Mouse (Mus musculus) cerebellum, postnatal 36 days (tissue): ENCODE data around the gene Fto.

Source experiments
- DNase-seq, 2 experiments: peaks; one replicate each; pipeline ENCODE4 v3.0.0; 2021 to 2022; ENCODE audit warnings: mixed read lengths in 2 of 2

Gene Fto

GRCm38 (mm10) chr8:91460965-91461364, 147.6 kb downstream of the Fto start:
- DNase-seq, result no peak

GRCm38 (mm10) chr8:91463757-91464156, 150.4 kb downstream of the Fto start:
- DNase-seq, result no peak

- DNase-seq, result no peak
Measured at GRCm38 (mm10) chr8:91467463-91467862, 154.1 kb downstream of the Fto start.

- DNase-seq, result no peak
Measured at GRCm38 (mm10) chr8:91467881-91468534, 154.7 kb downstream of the Fto start.

GRCm38 (mm10) chr8:91469441-91469840, 156.1 kb downstream of the Fto start:
- DNase-seq, result no peak

GRCm38 (mm10) chr8:91474731-91475279, 161.5 kb downstream of the Fto start:
- DNase-seq, result no peak

- no peak for DNase-seq
Measured at GRCm38 (mm10) chr8:91476988-91477387, 163.7 kb downstream of the Fto start.

GRCm38 (mm10) chr8:91477471-91477870, 164.1 kb downstream of the Fto start:
- DNase-seq, result no peak

- DNase-seq, result no peak
Measured at GRCm38 (mm10) chr8:91482511-91482910, 169.2 kb downstream of the Fto start.

GRCm38 (mm10) chr8:91486394-91486793, 173.1 kb downstream of the Fto start:
- no peak for DNase-seq

GRCm38 (mm10) chr8:91487456-91487855, 174.1 kb downstream of the Fto start:
- no peak for DNase-seq

GRCm38 (mm10) chr8:91488086-91488783, 174.9 kb downstream of the Fto start:
- peak; percentile 70 to 85 for DNase-seq

GRCm38 (mm10) chr8:91488784-91489450, 175.6 kb downstream of the Fto start:
- DNase-seq, result no peak

- DNase-seq, result no peak
Measured at GRCm38 (mm10) chr8:91490065-91490464, 176.7 kb downstream of the Fto start.

GRCm38 (mm10) chr8:91493373-91493772, 180.0 kb downstream of the Fto start:
- no peak for DNase-seq

- no peak for DNase-seq
Measured at GRCm38 (mm10) chr8:91494501-91495259, 181.4 kb downstream of the Fto start.

- DNase-seq, result no peak
Measured at GRCm38 (mm10) chr8:91495260-91495601, 181.9 kb downstream of the Fto start.

- DNase-seq, result no peak
Measured at GRCm38 (mm10) chr8:91496000-91496399, 182.7 kb downstream of the Fto start.

GRCm38 (mm10) chr8:91496936-91497335, 183.6 kb downstream of the Fto start:
- DNase-seq, result no peak

GRCm38 (mm10) chr8:91498611-91499010, 185.3 kb downstream of the Fto start:
- DNase-seq, result no peak

GRCm38 (mm10) chr8:91499303-91499702, 186.0 kb downstream of the Fto start:
- DNase-seq, result no peak

GRCm38 (mm10) chr8:91501960-91502600, 188.8 kb downstream of the Fto start:
- DNase-seq, result peak; percentile 65 to 76
